Mouse (Mus musculus) megakaryocyte-erythroid progenitor cell, adult 5-6 weeks (primary cell): ENCODE data around the gene Ctnnd1. TPM values are rescaled to one million over a fixed set of nuclear protein-coding genes. Genes with fewer than 3 reads are reported as not detected.
"Not testable (repeated sequence)": the region's sequence is repeated elsewhere in the genome, so short reads cannot be mapped to it uniquely, and the experiment has no call there.

Experiments
- ATAC-seq: replicated peaks from 2 replicates; pipeline ENCODE4 v1.8.0; 2016; ENCODE audit warnings: mild to moderate bottlenecking, inconsistent platforms; ENCODE audit not compliant: severe bottlenecking, poor library complexity, low FRiP score, low TSS enrichment
- total RNA-seq, 2 experiments: library from RNA; stranded (forward) in 1 of 2; stranded (reverse) in 1 of 2; fragments of 200-1000, 215-1000 nt in 1 of 2; fragments of >200 nt in 1 of 2; fragmentation: Nextera tagmentation in 1 of 2; gene quantifications; 2 replicates each; pipeline ENCODE4 v1.2.3; 2014 to 2017

The Ctnnd1 gene
- total RNA-seq (2014; fragmentation: Nextera tagmentation) (24.2 and 27.2 TPM in 2 replicates), total RNA-seq (2017) (14.9 and 20.1 TPM in 2 replicates)

DNA sequence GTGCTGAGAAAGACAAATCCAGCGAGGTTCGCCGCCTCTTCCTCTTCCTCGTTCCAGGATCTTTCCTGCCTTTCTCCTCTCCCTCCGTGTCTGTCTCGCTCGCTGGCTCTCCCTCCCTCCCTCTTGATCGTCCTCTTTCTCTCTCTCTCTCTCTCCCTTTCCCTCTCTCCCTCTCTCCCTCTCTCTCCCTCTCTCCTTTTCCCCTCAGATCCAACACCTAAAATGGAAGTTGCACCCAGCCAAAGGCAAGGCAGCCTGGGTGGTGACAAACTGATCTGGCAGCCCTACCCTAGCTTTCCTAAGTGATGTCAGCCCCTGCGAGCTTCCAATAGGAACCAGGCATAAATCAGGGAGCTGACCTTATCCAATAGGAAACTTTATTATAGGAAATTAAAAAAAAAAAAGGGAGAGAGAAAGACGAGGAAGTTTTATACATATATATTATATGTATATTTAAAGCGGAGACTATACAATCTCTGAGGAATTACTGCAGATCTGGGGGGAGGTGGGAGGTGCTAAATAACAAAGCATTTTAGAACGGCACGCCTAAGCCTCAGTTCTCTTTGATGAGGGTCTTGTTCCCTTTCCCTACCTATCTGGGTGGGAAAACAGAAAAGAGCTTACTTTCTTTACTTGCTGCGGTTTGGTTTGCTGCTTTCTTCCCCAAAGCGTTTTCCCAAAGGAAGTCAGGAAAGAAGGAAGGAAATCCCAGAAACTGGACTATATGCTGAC is at the start of gene Ctnnd1:
TSS of gene Ctnnd1 (minus strand) at position 302 of the 732 bp plus-strand sequence.
- ATAC-seq: peak; percentile 95

DNA sequence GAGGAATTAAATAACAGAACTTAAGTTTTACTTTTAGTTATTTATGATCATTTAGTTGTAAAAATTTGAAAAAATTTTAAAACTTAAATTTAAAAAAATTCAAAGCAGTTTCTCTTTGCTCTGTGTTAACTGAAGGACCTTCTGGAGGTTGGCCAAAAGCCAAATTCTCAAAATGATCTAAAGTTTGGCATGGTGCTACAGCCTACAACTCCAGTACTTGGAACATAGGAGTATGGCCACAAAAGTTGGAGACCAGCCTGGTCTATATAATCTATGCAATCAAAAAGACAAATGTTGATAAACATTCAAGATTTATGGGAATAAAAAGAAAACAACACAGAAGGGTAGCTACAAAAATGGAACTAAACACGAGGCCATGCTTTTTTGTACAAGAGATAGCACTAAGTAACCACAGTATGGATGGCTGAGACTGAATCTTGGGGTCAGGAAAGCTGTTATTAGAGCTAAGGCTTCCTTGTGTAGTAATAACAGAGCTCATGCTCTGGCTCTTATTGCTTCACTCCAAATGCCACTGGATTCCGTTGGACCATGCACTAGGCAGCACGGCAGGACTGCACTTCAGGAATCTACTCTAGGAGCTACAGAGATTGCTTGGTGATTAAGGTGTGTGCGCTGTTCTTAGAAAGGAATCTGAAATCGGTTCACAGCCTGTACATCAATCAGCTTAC is 44.6 kb upstream of the Ctnnd1 start:
- no peak for ATAC-seq

DNA sequence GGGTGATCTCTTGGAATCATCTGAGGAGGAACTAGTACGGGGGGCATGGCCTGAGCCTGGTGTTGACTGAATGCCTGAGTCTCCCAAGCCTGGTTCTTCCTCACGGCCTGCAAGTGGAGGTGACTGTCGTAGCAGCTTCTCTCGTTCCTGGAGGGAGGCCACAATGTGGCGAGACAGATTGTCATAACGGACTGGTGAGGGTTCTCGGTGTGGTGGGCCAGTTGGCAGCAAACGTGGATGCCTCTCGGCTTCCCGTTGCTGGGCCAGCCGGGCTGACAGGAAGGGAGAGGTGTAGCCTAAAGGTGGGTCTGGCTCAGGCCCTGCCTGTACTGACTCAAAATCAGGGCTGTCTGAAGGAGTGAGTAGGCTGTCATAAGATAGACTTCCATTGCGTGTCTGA is 39.5 kb upstream of the Ctnnd1 start:
- ATAC-seq: no peak

DNA sequence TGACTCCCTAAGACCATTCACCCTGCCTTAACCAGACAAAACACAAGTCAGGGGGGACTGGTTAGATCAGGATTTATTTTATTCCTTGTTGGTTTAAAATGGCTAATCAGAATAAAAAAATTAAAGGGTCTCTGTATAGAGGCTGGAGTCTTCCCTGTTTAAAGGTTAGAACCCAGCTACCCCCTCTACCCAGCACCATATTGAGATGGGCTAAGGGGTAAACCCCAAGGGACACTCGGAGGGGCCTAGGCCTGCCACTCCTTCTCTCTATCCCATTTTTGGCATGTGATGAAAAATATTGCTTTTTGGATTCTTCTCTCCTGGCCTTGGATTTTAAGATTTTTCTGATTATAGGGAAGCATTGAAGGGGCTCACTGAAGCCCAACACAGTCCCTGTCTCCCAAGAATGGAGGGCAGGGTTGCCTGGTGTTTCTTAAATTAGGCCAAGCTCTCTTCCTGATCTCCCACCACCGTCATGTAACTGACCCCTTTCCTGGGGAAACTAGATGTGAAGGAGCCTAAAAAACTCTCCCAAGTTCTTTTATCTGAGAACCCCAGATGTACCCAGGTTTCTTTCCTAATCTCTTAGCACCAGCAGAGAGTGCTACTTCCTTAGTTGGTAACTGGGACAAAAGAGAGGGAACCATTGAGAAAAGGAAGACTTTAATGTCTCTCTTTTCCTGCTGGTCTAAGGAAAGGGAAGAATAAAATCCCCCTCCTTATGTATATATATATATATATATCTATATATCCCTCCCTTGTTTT is 37.7 kb upstream of the Ctnnd1 start:
- no peak for ATAC-seq

DNA sequence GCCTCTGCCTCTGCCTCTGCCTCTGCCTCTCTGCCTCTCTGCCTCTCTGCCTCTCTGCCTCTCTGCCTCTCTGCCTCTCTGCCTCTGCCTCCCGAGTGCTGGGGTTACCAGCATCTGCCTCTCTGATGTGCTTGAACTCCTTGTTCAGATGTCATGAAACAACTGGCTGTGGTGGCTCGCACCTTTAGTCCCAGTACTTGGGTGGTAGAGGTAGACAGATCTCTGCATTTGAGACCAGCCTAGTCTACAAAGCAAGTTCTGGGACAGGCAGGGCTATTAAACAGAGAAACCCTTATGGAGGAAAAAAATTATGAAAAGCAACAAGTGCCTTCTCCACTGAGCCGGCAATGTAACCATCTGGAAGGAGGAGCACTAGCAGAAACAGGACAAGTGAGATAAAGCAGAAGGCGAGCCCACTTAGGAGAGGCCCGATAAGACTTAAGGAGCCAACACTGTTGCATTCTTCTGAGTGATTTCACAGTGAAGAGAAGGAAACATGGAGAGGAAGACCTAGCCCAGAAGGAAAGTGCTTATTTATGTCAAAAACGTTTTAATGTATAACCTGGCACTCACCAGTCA is 32.1 kb upstream of the Ctnnd1 start:
- peak; percentile 75 for ATAC-seq

DNA sequence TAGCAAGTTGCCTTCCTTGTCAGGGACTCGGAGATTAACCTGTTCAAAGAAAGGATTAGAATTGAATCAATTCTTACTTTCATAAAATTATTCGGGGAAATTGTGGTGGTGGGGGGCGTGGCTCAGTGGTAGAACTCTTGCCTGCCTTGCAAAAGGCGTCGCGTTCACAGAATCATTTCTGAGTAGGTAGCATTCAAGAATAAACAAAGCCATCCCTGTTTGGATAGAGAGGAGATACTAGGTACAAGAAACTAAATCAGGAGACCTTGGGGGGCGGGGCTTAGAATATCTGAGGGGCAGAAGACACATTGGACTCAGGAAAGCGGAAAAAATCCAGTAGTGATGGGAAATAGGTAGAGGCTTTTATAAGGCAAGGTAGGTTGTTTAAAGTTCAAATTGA is 28.5 kb upstream of the Ctnnd1 start, which contains the start of gene Tmx2:
TSS of gene Tmx2 (minus strand) at position 125 of the 400 bp plus-strand sequence.
- ATAC-seq: no peak

DNA sequence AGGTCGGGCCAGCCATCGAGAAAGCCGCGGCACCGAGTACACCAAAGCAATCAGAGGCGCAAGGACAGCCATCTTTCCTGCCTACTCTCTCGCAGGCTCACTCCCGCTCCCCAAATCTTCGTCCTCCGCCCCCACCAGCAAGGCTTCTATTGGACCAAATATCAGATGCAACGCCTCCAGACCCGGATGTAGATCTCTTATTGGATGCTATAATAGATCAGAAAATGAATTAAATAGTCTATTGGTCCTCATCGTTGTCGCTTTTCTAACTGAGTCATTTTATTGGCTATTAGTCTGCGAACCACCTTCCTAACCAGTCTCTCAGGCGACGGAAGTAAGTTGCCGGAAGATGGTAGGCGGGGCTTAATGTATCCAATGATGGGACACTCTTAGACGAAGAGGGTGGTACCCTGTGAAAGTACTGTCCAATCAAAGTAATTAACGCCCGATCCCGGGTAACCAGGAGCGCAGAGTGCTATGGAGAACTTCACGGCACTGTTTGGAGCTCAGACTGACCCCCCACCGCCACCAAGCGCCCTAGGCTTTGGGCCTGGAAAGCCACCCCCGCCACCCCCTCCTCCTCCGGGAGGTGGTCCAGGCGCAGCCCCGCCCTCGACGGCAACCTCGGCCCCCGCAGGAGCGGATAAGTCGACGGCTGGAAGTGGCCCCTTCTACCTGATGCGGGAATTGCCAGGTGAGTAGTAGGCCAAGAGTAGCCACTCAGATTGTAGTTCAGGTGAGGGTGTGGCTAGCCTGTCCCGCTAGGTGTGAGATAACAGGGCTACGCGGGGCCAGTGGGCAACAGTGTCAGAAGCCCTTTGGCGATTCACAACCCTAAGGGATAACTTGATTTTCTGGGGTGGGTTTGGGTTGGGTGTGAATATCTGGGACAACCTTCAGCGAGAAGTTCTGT is 27.7 kb upstream of the Ctnnd1 start, which contains the start of the genes Gm28635 and Med19:
TSS of gene Gm28635 (minus strand) at position 74 of the 913 bp plus-strand sequence.
TSS of gene Med19 (plus strand) at position 435 of the 913 bp plus-strand sequence.
- peak; percentile 96 for ATAC-seq

DNA sequence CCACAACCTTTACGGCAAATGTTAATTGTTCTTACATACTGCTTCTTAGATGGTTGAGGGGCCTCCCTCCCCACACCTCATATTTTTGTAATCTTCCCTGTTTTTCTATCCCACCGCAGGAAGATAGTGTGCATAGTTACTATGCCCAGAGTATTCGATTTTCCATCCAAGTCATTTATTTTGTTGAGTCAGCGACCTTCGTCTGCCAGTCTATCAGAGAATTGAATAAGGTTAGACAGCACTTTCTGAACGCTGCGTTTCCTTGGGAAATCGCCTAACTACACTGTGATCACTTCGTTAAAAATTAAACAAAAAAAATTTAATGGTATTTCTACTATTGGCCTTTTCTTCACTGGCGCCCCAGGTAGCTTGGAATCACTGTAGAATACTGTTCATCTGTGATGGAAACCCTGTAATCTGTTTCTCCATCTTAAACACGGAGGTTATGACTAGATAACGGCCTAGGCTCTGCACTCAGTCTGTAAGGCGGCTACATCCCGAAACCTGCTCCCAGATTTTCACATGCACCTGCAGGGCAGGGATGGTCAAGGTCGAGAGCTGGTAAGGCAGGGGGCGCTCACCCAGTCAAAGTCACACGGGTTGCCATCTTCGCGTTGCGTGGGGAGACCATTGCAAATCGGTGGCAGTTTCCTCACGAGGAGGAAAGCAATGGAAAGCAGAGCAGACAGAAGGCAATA is 26.9 kb upstream of the Ctnnd1 start:
- ATAC-seq: peak; percentile 27

DNA sequence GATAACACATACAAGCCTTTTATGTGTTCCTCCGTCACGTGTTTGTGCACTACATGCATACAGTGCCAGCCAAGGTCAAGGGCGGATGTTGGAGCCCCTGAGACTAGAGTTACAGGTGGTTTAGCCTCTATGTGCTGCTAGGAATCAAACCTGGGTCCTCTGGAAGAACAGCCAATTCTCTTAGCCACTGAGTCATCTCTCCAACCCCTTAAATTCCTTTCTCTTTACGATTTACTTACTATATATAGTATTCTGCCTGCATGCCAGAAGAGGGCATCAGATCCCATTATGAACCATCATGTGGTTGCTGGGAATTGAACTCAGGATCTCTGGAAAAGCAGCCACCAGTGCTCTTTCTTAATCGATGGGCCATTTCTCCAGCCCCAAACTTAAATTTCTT is 21.0 kb upstream of the Ctnnd1 start:
- ATAC-seq: not testable (repeated sequence)

DNA sequence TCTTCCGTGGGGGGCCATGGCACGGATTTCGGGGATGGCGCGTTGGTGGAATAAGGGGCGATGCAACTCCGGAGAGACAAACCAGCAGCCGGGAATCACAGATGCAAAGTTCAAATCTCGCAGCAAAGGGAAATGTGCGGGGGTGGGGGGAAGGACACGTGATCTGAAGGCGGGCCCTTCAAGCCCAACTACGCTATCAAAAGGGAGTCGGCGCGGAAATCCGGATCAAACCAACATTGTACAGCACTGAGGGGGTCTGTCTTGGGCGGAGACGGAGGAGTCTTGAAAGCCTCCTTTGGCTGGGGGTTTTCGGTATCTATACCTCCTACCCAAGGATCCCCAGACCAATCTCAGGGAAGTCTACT is 20.0 kb upstream of the Ctnnd1 start, which contains the start of gene Selenoh:
TSS of gene Selenoh (minus strand) at position 202 of the 365 bp plus-strand sequence.
- ATAC-seq: peak; percentile 94

DNA sequence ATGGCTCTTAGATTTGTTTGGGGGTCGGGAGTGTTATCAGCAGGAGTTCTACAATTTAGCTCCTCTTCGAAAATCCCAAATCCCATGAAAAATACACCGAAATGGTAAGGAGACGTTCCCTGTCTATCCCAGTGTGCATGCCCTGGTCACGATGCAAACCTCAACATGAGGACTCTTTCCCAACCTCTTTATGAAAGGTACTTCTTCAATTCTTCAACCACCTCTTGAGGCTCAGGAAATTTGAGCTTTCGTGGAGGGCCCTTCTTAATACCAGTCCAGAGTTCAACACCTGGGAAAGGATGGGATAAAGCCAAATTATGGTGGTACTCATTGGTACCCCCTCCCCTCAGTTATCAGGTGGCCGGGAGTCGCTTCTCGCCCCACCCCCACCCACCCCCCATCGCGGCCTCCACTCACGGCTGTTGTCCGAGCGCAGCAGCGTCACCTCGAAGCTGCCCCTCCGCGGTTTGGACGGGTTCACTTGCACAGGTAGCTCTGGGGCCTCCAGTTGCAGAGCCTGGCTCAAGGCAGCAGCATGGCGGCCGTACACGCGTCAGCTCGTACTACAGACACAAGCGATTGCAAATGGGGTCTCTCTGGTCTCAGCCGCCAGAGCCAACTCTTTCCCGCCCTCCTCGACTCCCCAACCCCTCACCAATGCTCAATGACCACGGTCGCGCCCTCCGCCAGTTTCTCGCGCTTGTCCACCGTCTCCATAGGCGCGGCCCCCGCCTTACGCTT is 19.4 kb upstream of the Ctnnd1 start:
- ATAC-seq: peak; percentile 64

DNA sequence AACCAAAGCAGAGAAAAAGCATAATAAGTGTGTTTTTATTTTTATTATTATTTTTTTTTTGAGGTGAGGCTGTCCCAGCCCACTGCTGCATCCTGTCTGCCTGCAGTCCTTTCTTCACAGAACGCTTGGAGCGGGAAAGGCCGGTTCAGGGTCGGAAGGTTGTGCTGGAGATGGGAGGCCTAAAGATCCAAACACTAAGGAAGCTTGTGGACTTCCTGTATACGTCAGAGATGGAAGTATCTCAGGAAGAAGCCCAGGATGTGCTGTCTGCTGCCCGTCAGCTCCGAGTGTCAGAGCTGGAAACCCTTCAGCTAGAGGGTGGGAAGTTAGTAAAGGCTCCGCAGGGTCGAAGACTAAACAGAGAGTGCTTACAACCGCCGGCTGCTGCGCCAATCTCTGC is 15.5 kb upstream of the Ctnnd1 start:
- ATAC-seq: no peak

DNA sequence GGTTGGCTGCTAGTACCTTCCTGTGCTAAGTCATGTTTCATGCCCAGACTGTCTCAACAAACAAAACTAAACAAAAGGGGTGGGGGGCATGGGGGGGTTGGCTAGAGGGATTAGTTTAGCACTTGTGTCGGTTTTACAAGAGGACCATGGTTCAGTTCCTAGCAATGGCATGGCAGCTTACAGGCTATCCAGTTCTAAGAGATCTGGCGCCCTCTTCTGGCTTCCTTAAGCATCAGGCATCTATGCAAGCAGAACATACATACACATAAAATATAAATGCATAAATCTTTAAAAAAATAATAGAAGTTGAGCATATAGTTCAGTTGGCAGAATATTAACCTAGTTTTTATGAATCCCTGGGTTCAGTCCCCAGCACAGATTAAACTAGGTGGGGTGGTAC is 12.3 kb upstream of the Ctnnd1 start:
- ATAC-seq: peak; percentile 66; the same call in 1 of the 2 replicates

DNA sequence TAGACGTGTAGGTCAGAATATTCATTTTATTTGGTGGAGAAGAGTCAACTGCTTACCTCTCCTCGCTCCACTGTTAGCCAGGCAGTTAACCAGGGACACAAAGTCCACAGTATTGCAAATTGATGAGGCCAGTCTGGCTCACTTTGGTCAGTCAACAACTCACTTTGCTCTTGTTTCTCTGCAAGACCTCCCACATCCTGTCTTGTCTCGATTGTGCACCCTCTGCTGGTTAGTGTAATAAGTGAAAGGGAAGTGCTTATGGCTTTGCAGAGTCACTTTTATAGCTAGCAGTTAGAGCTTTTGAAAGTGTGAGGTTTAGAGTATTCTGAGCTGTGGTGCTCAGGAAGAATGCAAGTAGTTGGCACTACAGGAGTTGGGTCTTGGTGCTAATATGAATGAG is 9.7 kb upstream of the Ctnnd1 start:
- ATAC-seq: peak; percentile 81

DNA sequence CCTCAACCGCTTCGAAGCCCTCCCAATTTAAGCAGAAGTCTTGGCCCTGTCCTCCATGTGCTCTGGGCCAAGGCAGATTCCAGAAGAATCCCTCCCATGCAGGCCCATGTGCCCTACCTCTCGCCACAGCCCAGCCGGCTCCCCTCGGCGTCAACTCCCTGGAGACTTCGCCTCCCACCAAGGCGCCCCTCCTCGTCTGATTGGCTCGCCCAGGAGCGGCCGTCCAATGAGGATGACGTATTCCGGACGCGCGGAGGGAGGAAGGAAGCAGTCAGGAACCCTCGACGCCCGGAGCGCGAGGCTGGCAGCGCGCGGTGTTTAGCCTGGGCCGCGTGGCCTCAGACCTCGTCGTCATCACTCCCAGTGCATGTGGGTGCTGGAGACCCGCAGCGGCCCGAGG is 8.2 kb upstream of the Ctnnd1 start, which contains the start of gene Btbd18:
TSS of gene Btbd18 (plus strand) at position 274 of the 400 bp plus-strand sequence.
- no peak for ATAC-seq

DNA sequence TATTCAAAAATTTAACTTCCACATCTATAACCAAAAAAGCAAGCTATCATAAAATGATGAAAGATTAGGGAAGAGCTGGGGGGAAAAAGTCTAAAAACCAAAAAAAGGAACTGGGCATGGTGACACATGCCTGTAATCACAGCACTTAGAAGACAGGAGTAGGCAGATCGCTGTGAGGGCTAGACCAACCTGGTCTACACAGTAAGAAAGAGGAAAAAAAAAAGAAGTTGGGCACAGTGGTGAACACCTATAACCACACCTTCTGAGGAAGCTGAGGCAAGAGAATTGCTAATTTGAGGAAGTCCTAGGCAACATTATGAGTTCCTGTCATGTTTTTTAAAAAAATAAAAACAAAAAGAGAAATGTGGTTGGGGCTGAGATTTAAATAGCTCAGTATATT is 5.3 kb upstream of the Ctnnd1 start:
- ATAC-seq: no peak

DNA sequence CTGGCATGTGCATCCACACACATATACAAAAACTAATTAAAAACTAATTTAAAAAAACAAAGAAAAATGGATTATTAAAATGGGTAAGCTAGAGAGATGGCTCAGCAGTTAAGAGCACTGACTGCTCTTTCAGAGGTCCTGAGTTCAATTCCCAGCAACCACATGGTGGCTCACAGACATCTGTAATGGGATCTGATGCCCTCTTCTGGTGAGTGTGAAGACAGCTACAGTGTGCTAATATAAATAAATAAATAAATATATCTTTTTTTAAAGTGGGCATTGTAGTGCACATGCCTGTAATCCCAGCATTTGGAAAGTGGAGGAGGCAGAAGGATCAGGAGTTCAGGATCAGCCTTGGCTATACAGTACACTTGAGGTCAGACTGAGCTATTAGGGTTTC is 2.8 kb upstream of the Ctnnd1 start:
- ATAC-seq: no peak
